Mouse (Mus musculus) CH12.LX (cell line): ENCODE measurements around the gene Slc5a10. TPM values are rescaled to one million over a fixed set of nuclear protein-coding genes. Genes with fewer than 3 reads are reported as not detected.

ENCODE experiments used
- DNase-seq: peaks from one replicate; pipeline ENCODE4 v3.0.0-alpha.2; 2013; ENCODE audit errors: extremely low read depth
- H3K27ac ChIP-seq: 2 replicates; pipeline ENCODE4 v1.5.1; 2012; ENCODE audit warnings: low read depth, mild to moderate bottlenecking, control low read depth, moderate library complexity; ENCODE audit not compliant: insufficient read depth
- H3K27me3 ChIP-seq: replicated peaks from 2 replicates; pipeline ENCODE3; 2012; ENCODE audit warnings: inconsistent platforms
- H3K36me3 ChIP-seq, 2 experiments: replicated peaks in 1 of 2; 2 replicates each; pipeline versions ENCODE3 to v1.6.1; 2012; ENCODE audit warnings: inconsistent platforms in 1 of 2, low read length in 1 of 2, mild to moderate bottlenecking in 1 of 2, mixed read lengths in 1 of 2, moderate library complexity in 1 of 2; ENCODE audit not compliant: control insufficient read depth in 1 of 2, insufficient read depth in 1 of 2
- H3K4me1 ChIP-seq, 2 experiments: 2 replicates each; pipeline ENCODE4 v1.6.1; 2012; ENCODE audit warnings: inconsistent platforms in 1 of 2, moderate library complexity in 1 of 2; ENCODE audit not compliant: insufficient read depth in 2 of 2, control insufficient read depth in 1 of 2
- H3K4me2 ChIP-seq: 2 replicates; pipeline ENCODE4 v1.6.1; 2012; ENCODE audit warnings: low read depth, mild to moderate bottlenecking, control low read depth; ENCODE audit not compliant: poor library complexity, insufficient read depth, severe bottlenecking
- H3K4me3 ChIP-seq, 3 experiments: fragments of 150-350 bp in 1 of 3; sonication (generic) in 1 of 3; replicated peaks in 1 of 3; 2 replicates each; pipeline versions ENCODE3 to v1.5.1; 2011 to 2012; ENCODE audit warnings: low read depth in 2 of 3, low read length in 2 of 3, mild to moderate bottlenecking in 2 of 3, moderate library complexity in 2 of 3, control low read depth in 1 of 3, improper control_type of control experiment in 1 of 3, inconsistent platforms in 1 of 3, mixed read lengths in 1 of 3; ENCODE audit not compliant: poor library complexity in 1 of 3
- H3K79me2 ChIP-seq: replicated peaks from 2 replicates; pipeline ENCODE4 v1.6.1; 2012; ENCODE audit warnings: mild to moderate bottlenecking, moderate library complexity; ENCODE audit not compliant: control insufficient read depth, poor library complexity, insufficient read depth, severe bottlenecking; ENCODE audit errors: extremely low read depth
- H3K9ac ChIP-seq: 2 replicates; pipeline ENCODE4 v1.6.1; 2012; ENCODE audit warnings: low read depth, mild to moderate bottlenecking, control low read depth, moderate library complexity; ENCODE audit not compliant: insufficient read depth
- H3K9me3 ChIP-seq: replicated peaks from 2 replicates; pipeline ENCODE3; 2012; ENCODE audit warnings: low read length, inconsistent platforms, mixed read lengths
- E2F4 ChIP-seq: IDR thresholded peaks from 2 replicates; pipeline ENCODE4 v1.6.1; 2011; ENCODE audit warnings: low read depth, low read length, improper control_type of control experiment; ENCODE audit not compliant: insufficient replicate concordance
- JUN ChIP-seq: IDR thresholded peaks from 2 replicates; pipeline ENCODE4 v1.6.1; 2011; ENCODE audit warnings: low read depth, mild to moderate bottlenecking, low read length, improper control_type of control experiment, moderate library complexity; ENCODE audit not compliant: insufficient read depth
- JUND ChIP-seq: conservative IDR thresholded peaks from 2 replicates; pipeline ENCODE4 v1.6.1; 2011; ENCODE audit warnings: low read depth, low read length, improper control_type of control experiment
- KAT2A ChIP-seq: IDR thresholded peaks from 2 replicates; pipeline ENCODE4 v1.6.1; 2012; ENCODE audit warnings: low read length, improper control_type of control experiment, inconsistent platforms; ENCODE audit not compliant: insufficient replicate concordance
- MAFK ChIP-seq: IDR thresholded peaks from 2 replicates; pipeline ENCODE4 v1.6.1; 2011; ENCODE audit warnings: low read length, improper control_type of control experiment; ENCODE audit not compliant: insufficient replicate concordance
- NELFE ChIP-seq: IDR thresholded peaks from 2 replicates; pipeline ENCODE4 v1.6.1; 2011; ENCODE audit warnings: low read depth, low read length, improper control_type of control experiment
- PAX5 ChIP-seq: IDR thresholded peaks from 2 replicates; pipeline ENCODE4 v1.6.1; 2012; ENCODE audit warnings: low read length, inconsistent platforms, mixed read lengths
- POLR2A ChIP-seq: IDR thresholded peaks from 2 replicates; pipeline ENCODE4 v1.6.1; 2011; ENCODE audit warnings: low read depth, mild to moderate bottlenecking, improper control_type of control experiment, low read length
- POLR2AphosphoS2 ChIP-seq: IDR thresholded peaks from 2 replicates; pipeline ENCODE4 v1.6.1; 2011; ENCODE audit warnings: low read depth, low read length, improper control_type of control experiment
- RCOR1 ChIP-seq: conservative IDR thresholded peaks from 2 replicates; pipeline ENCODE4 v1.6.1; 2012; ENCODE audit warnings: low read depth, mild to moderate bottlenecking, inconsistent platforms, low read length, improper control_type of control experiment
- UBTF ChIP-seq: IDR thresholded peaks from 2 replicates; pipeline ENCODE4 v1.6.1; 2012; ENCODE audit warnings: low read depth, mild to moderate bottlenecking, inconsistent platforms, low read length, improper control_type of control experiment, moderate library complexity
- USF2 ChIP-seq: conservative IDR thresholded peaks from 2 replicates; pipeline ENCODE4 v1.6.1; 2011; ENCODE audit warnings: low read depth, low read length, improper control_type of control experiment
- ZC3H11A ChIP-seq: IDR thresholded peaks from 2 replicates; pipeline ENCODE4 v1.6.1; 2012; ENCODE audit warnings: low read depth, mild to moderate bottlenecking, inconsistent platforms, low read length, improper control_type of control experiment
- ZKSCAN1 ChIP-seq: IDR thresholded peaks from 2 replicates; pipeline ENCODE4 v1.6.1; 2012; ENCODE audit warnings: low read depth, inconsistent platforms, low read length, improper control_type of control experiment, borderline replicate concordance
- ZMIZ1 ChIP-seq: IDR thresholded peaks from 2 replicates; pipeline ENCODE4 v1.6.1; 2012; ENCODE audit warnings: low read depth, mild to moderate bottlenecking, inconsistent platforms, low read length, improper control_type of control experiment
- dilution Hi-C: fragments of 300-500 bp; cut with MboI; formaldehyde crosslinking; loops from 2 replicates; pipeline ENCODE4 v1.14.3; 2020; ENCODE audit warnings: low sequenced_read_pairs; ENCODE audit not compliant: extremely low pct_unique_long_range_greater_than_20kb, extremely low pct_ligation_motif_present
- in situ Hi-C: fragments of 300-500 bp; cut with MboI; formaldehyde crosslinking; loops from 3 replicates; pipeline ENCODE4 v1.14.3; 2019; ENCODE audit warnings: low sequenced_read_pairs, low pct_ligation_motif_present, low pct_unique_long_range_greater_than_20kb, mixed read lengths
- polyA plus RNA-seq: library from polyadenylated mRNA; unstranded; fragments of >175 nt; gene quantifications from 2 replicates; pipeline ENCODE4 v1.2.1, GENCODE M21; 2012; ENCODE audit warnings: low read depth; ENCODE audit not compliant: insufficient read length
- total RNA-seq, 2 experiments: library from RNA; depleted of rRNA; stranded (reverse); fragments of 300-350 nt in 1 of 2; fragments of >200 nt in 1 of 2; gene quantifications; 2 replicates each; pipeline ENCODE4 v1.2.3; 2012 to 2014

Gene Slc5a10
- total and polyA plus RNA-seq, 3 experiments: 0.70 to 1.6 (median 1.4) TPM

- Histone ChIP-seq H3K4me2 (no peak overlapping the region), H3K4me1 (peaks cover under 1 to 16% of the 10 kb centered on the region in 2 experiments; a peak in 3 of 4 replicates), H3K36me3 (peaks cover 0 to 5% of the 10 kb centered on the region in 2 experiments), H3K4me3 (no peak overlapping the region)
- TF ChIP-seq RCOR1: no peak
- no peak for TF ChIP-seq PAX5
- TF ChIP-seq NELFE: no peak
- TF ChIP-seq POLR2A: no peak
- TF ChIP-seq ZC3H11A: no peak
- TF ChIP-seq KAT2A: no peak
- TF ChIP-seq MAFK: no peak
- TF ChIP-seq ZMIZ1: no peak
- TF ChIP-seq, all 38 proteins: peak for 0
- Histone ChIP-seq H3K79me2 (no peaks in the 10 kb centered on the region), H3K9ac (no peak overlapping the region), H3K27me3 (no peaks in the 10 kb centered on the region), H3K27ac (no peak overlapping the region), H3K9me3 (no peaks in the 10 kb centered on the region)
- no peak for DNase-seq
- dilution Hi-C loops (no loop called here), in situ Hi-C loops (loop anchor here (5.0 kb wide), 3 partner anchors 97 to 307 kb away; partner anchors contain the start of gene B9d1)
Measured at GRCm38 (mm10) chr11:61719387-61719786, 1.2 kb downstream of the Slc5a10 start.

- TF ChIP-seq ZKSCAN1: no peak
- no peak for TF ChIP-seq JUN
- no peak for TF ChIP-seq JUND
- no peak for TF ChIP-seq UBTF
- no peak for TF ChIP-seq E2F4
- TF ChIP-seq RCOR1: no peak
- no peak for TF ChIP-seq POLR2AphosphoS2
- TF ChIP-seq USF2: no peak
- no peak for TF ChIP-seq POLR2A
- no peak for TF ChIP-seq ZC3H11A
- no peak for TF ChIP-seq ZMIZ1
- no peak for DNase-seq
- Histone ChIP-seq H3K27me3 (no peaks in the 10 kb centered on the region), H3K4me2 (no peak overlapping the region), H3K9ac (no peak overlapping the region), H3K4me3 (no peak overlapping the region), H3K9me3 (no peaks in the 10 kb centered on the region), H3K27ac (no peak overlapping the region), H3K4me1 (peaks cover 14 to 30% of the 10 kb centered on the region in 2 experiments), H3K79me2 (no peaks in the 10 kb centered on the region), H3K36me3 (no peaks in the 10 kb centered on the region)
- dilution Hi-C loops (no loop called here), in situ Hi-C loops (loop anchor here (5.0 kb wide), 3 partner anchors 96 to 306 kb away; partner anchors contain the start of gene B9d1)
Measured at GRCm38 (mm10) chr11:61717990-61718389, 2.6 kb downstream of the Slc5a10 start.
